Mouse (Mus musculus): Measurements from ENCODE around the gene Gm10644.
A peak's percentile ranks its signal among the peaks of the same experiment; 100 is the strongest.

Gm10644 gene

DNA sequence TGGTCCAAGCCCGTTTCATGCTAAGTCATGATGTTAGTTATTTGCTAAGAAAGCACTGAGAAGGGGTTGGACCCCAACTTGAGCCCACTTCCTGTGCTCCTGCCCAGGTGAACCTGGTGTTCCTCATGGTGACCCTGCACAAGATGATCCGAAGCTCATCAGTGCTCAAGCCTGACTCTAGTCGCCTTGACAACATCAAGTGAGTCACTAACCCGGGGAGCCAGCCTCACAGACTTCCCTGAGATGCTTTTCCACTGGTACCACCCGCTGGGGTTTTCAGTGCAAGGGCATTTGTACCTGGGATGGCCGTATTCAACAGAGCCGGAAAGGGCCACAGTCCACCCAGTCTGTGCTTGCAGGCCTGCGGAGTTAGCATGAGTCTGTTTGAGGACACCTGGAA lies 19.6 kb downstream of the Gm10644 start:
- DNase-seq (ENCODE audit: low spot score in 2 of 2): no peak

- no peak for DNase-seq (ENCODE audit: low spot score in 2 of 2)
Measured at GRCm38 (mm10) chr8:83934994-83935393, 20.0 kb downstream of the Gm10644 start.

DNA sequence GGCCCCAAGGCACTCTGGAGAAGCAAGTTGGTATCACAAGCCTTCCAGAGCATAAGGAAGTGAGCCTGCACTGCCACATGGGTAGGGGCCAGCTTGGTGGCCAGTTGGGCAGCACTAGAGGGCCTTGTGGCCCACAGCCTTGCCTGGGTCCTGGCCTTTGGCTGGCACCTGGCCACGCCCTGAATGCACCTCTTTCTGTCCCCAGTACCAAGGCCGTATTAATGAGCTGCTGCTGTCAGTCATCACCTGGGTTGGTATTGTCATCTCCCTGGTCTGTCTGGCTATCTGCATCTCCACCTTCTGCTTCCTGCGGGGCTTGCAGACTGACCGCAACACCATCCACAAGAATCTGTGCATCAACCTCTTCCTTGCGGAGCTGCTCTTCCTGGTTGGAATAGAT lies 20.8 kb downstream of the Gm10644 start:
- DNase-seq (ENCODE audit: low spot score in 2 of 2): no peak

DNA sequence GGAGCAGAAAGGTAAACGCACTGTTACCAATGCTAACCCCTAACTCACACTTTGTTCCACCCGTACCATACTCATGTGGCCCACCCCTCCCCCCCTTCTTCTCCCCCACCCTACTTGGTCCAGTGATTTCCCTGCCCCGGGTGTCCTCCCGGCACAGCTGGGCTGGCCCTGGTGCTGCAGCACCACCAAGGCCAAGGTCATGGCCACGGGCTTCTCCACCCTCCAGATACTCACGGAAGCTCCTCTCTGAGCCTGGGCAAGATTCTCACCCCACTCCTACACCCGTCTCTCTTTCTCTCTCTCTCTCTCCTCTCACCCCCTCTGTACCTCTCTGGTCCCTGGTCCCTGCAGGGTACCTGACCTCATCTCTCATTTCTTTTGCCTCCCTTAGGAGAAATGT lies 28.7 kb downstream of the Gm10644 start:
- no peak for DNase-seq (ENCODE audit: low spot score in 2 of 2)

DNA sequence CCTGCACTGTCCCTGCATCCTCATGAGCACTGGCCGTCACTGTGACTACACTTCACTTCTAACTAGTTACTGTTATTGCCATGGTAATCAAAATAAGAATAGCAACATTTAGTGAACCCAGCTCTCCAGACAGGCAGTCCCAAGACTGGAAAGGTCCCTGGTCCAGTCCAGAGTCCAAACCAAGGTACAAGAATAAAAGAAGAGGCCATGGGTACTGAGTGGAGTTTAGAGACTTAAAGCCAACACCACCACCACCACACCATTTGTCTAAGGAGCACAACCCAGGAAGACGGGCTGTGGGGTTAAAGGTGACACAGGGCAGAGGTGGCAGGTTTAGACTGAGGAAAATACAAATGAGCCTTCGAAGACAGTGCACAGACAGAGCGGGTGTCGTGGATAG lies 30.4 kb downstream of the Gm10644 start:
- no peak for DNase-seq (ENCODE audit: low spot score in 2 of 2)

- no peak for DNase-seq (ENCODE audit: low spot score in 2 of 2)
Measured at GRCm38 (mm10) chr8:83922727-83923126, 32.3 kb downstream of the Gm10644 start.

DNA sequence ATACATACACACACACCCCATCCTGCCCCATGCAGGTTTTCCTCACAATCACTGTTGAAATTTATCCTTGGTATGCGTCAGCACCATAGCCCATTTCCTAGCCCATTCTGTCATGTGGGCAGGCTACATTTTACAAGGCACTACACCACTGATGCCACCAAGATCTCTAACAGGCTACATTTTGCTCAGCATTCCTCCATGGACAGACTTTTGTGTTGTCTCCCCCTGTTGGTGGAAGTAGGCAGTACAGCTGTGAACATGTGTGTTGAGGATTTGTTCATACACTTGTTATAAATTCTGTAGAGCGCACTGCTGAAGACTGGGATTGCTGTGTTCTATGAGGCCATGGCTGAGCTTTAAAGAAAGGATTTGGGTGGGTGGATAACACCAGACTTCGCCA lies 33.4 kb downstream of the Gm10644 start:
- peak; percentile 78 to 87 for DNase-seq (ENCODE audit: low spot score in 2 of 2)

DNA sequence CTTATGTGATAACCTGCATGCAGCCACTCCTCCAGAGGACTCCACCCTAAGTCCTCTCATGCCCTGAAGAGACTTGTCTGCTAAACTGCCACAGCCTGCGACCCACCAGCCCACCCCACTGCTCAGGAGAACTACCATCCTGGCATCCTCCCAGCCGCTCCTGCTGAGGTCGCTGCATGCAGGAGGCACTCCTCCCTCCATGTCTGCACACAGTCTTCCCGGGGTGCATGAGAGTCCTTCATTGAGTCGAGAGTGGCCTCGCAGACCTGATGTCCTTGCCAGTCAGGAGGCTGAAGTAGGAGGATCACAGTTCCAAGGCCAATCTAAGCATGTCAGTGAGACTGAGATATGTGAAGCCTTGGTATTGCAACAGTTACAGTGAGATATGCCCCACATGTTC lies 37.4 kb downstream of the Gm10644 start:
- no peak for DNase-seq (ENCODE audit: low spot score in 2 of 2)

- peak in 1 of 2 experiments; percentile 57 for DNase-seq (ENCODE audit: low spot score in 2 of 2)
Measured at GRCm38 (mm10) chr8:83916015-83916414, 39.0 kb downstream of the Gm10644 start.

GRCm38 (mm10) chr8:83914860-83915259 lies 40.1 kb downstream of the Gm10644 start:
- DNase-seq (ENCODE audit: low spot score in 2 of 2): no peak

GRCm38 (mm10) chr8:83914232-83914631 lies 40.8 kb downstream of the Gm10644 start:
- no peak for DNase-seq (ENCODE audit: low spot score in 2 of 2)

- DNase-seq (ENCODE audit: low spot score in 2 of 2): no peak
Measured at GRCm38 (mm10) chr8:83911809-83912731, 42.9 kb downstream of the Gm10644 start.

DNA sequence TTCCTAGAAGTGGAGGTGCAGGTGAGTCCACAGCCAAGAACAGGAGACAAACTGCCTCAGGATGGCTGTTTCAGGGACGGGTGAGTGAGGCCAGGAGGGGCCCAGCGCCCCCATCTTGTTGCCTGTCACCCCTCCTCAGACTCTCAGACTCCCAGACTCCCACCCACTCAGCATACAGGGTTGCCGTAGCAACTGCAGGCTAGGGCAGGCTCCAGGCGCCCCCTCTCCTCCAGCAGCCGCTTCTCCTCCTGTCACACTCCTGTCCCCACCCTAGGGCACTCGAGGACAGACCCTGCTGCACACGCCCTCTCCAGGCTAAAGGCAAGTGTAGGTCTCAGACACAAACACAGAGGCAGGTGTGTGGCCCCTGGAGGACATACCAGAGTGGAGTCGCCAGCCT lies 45.7 kb downstream of the Gm10644 start:
- no peak for DNase-seq (ENCODE audit: low spot score in 2 of 2)

DNA sequence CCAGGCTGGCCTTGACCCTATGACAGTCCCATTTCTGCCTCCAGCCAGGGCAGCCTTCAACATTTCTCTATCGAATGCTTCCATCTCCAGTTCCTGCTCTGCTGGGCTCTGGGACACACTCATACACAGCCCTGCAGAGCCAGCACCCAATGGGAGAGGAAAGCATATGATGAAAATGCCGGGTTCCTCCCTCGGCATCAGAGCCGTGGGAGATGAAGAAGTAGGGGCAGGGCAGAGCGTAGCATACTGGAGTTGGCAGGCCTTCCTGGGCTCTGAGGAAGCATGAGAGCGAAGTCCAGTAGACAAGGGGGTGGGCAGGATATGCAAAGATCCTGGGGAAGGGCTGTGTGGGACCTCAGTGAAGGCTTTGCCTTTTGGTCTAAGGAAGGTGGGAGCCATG lies 46.4 kb downstream of the Gm10644 start:
- no peak for DNase-seq (ENCODE audit: low spot score in 2 of 2)

GRCm38 (mm10) chr8:83902961-83903666 lies 51.9 kb downstream of the Gm10644 start:
- DNase-seq (ENCODE audit: low spot score in 2 of 2): no peak

- DNase-seq (ENCODE audit: low spot score in 2 of 2): no peak
Measured at GRCm38 (mm10) chr8:83901566-83902485, 53.2 kb downstream of the Gm10644 start.

- no peak for DNase-seq (ENCODE audit: low spot score in 2 of 2)
Measured at GRCm38 (mm10) chr8:83900957-83901270, 54.1 kb downstream of the Gm10644 start.

DNA sequence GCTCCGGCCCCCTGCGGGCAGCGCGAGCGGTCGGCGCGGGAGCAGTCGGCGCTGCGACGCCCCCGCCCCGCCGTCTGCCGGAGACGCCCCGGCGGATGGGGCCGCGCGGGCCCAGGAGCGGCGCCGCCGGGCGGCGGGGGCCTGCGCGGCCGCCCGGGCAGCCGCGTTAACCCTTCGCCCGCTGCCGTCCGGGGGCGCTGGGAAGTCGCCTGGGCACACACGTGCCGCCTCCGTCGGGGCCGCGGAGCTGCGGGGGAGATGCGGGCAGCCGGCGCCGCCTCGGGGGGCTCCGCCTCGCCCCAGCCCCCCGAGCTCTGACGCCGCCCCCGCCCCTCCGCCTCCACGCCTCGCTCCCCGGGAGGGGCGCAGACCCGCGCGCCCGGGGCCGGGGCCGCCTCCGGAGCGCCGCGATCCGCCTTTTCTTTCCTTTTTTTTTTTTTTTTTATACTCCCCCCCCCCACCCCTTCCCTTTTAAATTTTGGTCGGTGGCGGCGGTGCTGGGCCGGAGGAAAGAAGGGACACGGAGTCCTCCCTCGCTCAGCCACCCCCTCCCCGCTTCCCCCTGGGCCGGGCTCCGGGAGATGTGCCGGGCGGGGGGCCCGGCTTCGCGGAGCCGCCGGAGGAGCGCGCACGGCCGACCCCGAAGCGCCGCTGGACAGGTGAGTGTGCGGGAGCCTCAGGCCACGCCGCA lies 54.6 kb downstream of the Gm10644 start:
- DNase-seq (ENCODE audit: low spot score in 2 of 2): no peak

DNA sequence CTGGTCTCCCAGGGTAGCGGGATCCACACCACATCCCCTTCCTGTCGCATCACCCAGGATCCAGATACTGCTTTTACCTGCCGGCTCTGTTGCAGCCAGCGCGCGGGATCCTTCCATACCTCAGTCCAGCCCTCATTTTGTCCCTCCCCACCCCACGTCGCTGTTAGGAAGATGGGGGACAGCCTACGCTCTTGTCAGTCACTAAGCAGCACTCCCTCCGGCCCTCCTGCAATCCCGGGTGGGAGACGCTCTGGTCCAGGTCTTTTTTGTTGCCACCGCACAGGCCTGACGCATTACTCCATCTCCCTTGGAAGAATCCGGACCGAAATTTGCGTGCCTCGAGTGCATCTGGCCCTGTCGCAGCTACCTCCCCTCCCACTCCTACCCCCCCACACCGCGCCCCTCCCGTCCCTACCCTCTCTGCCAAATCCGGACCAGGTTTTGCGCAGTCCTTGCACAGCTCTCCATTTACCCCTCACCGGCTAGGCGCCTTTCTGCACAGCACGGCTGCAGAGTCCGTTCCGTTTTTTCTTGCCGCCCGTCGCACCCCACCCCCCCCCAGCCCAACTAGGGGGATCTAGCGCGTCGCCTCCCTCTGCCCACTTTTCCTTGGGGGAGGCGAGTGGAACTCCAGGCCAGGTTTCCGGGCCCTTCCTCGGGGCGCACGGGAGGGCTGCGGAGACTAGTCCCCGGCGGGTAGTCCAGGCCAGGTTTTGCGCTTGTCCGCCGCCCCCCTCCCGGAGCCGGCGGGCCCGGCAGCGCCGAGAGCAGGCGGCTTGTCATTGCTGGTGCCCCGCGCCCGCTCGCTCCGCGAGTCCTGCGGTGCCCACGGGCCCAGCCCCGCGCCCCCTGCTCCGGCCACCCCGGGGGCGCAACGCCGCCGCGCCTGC lies 55.4 kb downstream of the Gm10644 start, which contains the start of gene Adgrl1:
Gene Adgrl1, plus strand, starts transcription at position 743 of the 890 bp plus-strand sequence.
- peak; percentile 87 to 88 for DNase-seq (ENCODE audit: low spot score in 2 of 2)

- DNase-seq (ENCODE audit: low spot score in 2 of 2): no peak
Measured at GRCm38 (mm10) chr8:83898985-83899362, 56.0 kb downstream of the Gm10644 start.
